Mouse (Mus musculus) Patski (cell line): Measurements from ENCODE around the gene Brf1. TPM values are rescaled to one million over a fixed set of nuclear protein-coding genes. Genes with fewer than 3 reads are reported as not detected.

Experiments
- ATAC-seq: fragments of 100-300 bp; one replicate; pipeline ENCODE4 v1.8.0; 2021
- CTCF ChIA-PET: fragments of 350-600 bp; sonication (Branson Sonifier 250); formaldehyde crosslinking; loops from one replicate; lab custom pipeline; 2022; ENCODE audit warnings: inconsistent platforms; lab: Charles Lee
- POLR2A ChIA-PET: fragments of 350-600 bp; sonication (Branson Sonifier 250); formaldehyde crosslinking; loops from one replicate; lab custom pipeline; 2022; ENCODE audit warnings: antibody characterized with exemption, inconsistent platforms; lab: Charles Lee
- DNase-seq: peaks from one replicate; pipeline ENCODE4 v3.0.0-alpha.2; 2011; ENCODE audit warnings: low read depth, low spot score
- H3K27me3 ChIP-seq: fragments of 371-371 bp; one replicate; pipeline ENCODE4 v1.5.1; 2021
- CTCF ChIP-seq: fragments of 100-300 bp; IDR thresholded peaks from one replicate; pipeline ENCODE4 v1.5.1; 2021
- in situ Hi-C: fragments of 300-500 bp; cut with MboI; formaldehyde crosslinking; loops from 3 replicates; pipeline ENCODE4 v1.11.1; 2018; ENCODE audit warnings: low pct_unique_long_range_greater_than_20kb, mixed read lengths
- polyA plus RNA-seq: library from polyadenylated mRNA; unstranded; gene quantifications from one replicate; pipeline ENCODE4 v1.2.3, GENCODE M21; 2021

Brf1 gene
- polyA plus RNA-seq, 1 experiment from 2014 or later: 38.9 TPM

GRCm38 (mm10) chr12:113021488-113021887, 21.0 kb upstream of the Brf1 start:
- ATAC-seq: peak; percentile 45
- H3K27me3 ChIP-seq: no peaks in the 10 kb centered on the region
- in situ Hi-C loops: no loop called here
- CTCF ChIA-PET: interaction anchor here (1.0 to 1.5 kb wide), 5 partner anchors 9 to 20 kb away, joined by 3 to 6 read pairs (median 4); no protein-coding TSS in a partner anchor
- DNase-seq: no peak
- POLR2A ChIA-PET: no interaction called here
- TF ChIP-seq CTCF: no peak

- ChIA-PET POLR2A (no interaction called here), CTCF (interaction anchor here (1.0 to 2.7 kb wide), 4 partner anchors 8 to 56 kb away, joined by 3 to 13 read pairs (median 4); no protein-coding TSS in a partner anchor)
- in situ Hi-C loops: no loop called here
- no peaks in the 10 kb centered on the region for H3K27me3 ChIP-seq
- TF ChIP-seq CTCF: no peak
- DNase-seq (no peak), ATAC-seq (no peak)
These were observed 18.3 kb upstream of the Brf1 start for GRCm38 (mm10) chr12:113018763-113019162.

- no peak for ATAC-seq
- no peak for DNase-seq
- in situ Hi-C loops: no loop called here
- H3K27me3 ChIP-seq: no peaks in the 10 kb centered on the region
- TF ChIP-seq CTCF: no peak
- ChIA-PET CTCF (interaction anchor here (1.6 to 2.7 kb wide), 2 partner anchors 13 to 27 kb away, joined by 5 to 13 read pairs; no protein-coding TSS in a partner anchor), POLR2A (no interaction called here)
These were observed 17.0 kb upstream of the Brf1 start for GRCm38 (mm10) chr12:113017429-113017984.

- in situ Hi-C loops: no loop called here
- no peaks in the 10 kb centered on the region for H3K27me3 ChIP-seq
- ATAC-seq (no peak), DNase-seq (no peak)
- no peak for TF ChIP-seq CTCF
- CTCF ChIA-PET: interaction anchor here (2.7 kb wide), 1 partner anchor 12 kb away, joined by 13 read pairs; no protein-coding TSS in a partner anchor
- POLR2A ChIA-PET: no interaction called here
These were observed 16.5 kb upstream of the Brf1 start for GRCm38 (mm10) chr12:113016976-113017375.

- ChIA-PET CTCF (no interaction called here), POLR2A (no interaction called here)
- H3K27me3 ChIP-seq: no peaks in the 10 kb centered on the region
- TF ChIP-seq CTCF: no peak
- DNase-seq: no peak
- in situ Hi-C loops: no loop called here
- no peak for ATAC-seq
These were observed 15.5 kb upstream of the Brf1 start for GRCm38 (mm10) chr12:113015956-113016355.

GRCm38 (mm10) chr12:113014561-113015556, 14.4 kb upstream of the Brf1 start:
- peak; percentile 20 for ATAC-seq

GRCm38 (mm10) chr12:113013604-113014558, 13.4 kb upstream of the Brf1 start, which contains the start of gene Pacs2:
Gene Pacs2, plus strand, starts transcription at chr12:113014508.
- ATAC-seq (peak; percentile 58), DNase-seq (no peak)
- CTCF ChIA-PET: interaction anchor here (0.9 to 1.3 kb wide), 4 partner anchors 9 to 33 kb away, joined by 3 to 4 read pairs (median 3); no protein-coding TSS in a partner anchor
- TF ChIP-seq CTCF: no peak
- POLR2A ChIA-PET: interaction anchor here (0.7 to 0.9 kb wide), 3 partner anchors 10 to 84 kb away, joined by 3 read pairs; no protein-coding TSS in a partner anchor
- in situ Hi-C loops: no loop called here
- no peaks in the 10 kb centered on the region for H3K27me3 ChIP-seq

More at GRCm38 (mm10) chr12:113014561-113015556, 14.4 kb upstream of the Brf1 start:
- no peak for DNase-seq
- no peaks in the 10 kb centered on the region for H3K27me3 ChIP-seq
- POLR2A ChIA-PET: interaction anchor here (0.9 kb wide), 1 partner anchor 29 kb away, joined by 3 read pairs; no protein-coding TSS in a partner anchor
- no peak for TF ChIP-seq CTCF
- in situ Hi-C loops: no loop called here
- CTCF ChIA-PET: interaction anchor here (1.0 kb wide), 1 partner anchor 27 kb away, joined by 3 read pairs; no protein-coding TSS in a partner anchor

GRCm38 (mm10) chr12:113013021-113013491, 12.6 kb upstream of the Brf1 start:
- CTCF ChIA-PET: interaction anchor here (0.9 to 1.3 kb wide), 5 partner anchors 8 to 34 kb away, joined by 3 to 4 read pairs (median 3); no protein-coding TSS in a partner anchor
- no peak for DNase-seq
- POLR2A ChIA-PET: interaction anchor here (0.7 to 0.9 kb wide), 2 partner anchors 11 to 85 kb away, joined by 3 read pairs; no protein-coding TSS in a partner anchor
- no peak for TF ChIP-seq CTCF
- in situ Hi-C loops: no loop called here
- no peaks in the 10 kb centered on the region for H3K27me3 ChIP-seq
- no peak for ATAC-seq

GRCm38 (mm10) chr12:113012443-113012842, 11.9 kb upstream of the Brf1 start:
- in situ Hi-C loops: no loop called here
- H3K27me3 ChIP-seq: no peaks in the 10 kb centered on the region
- TF ChIP-seq CTCF: no peak
- POLR2A ChIA-PET: no interaction called here
- ATAC-seq (no peak), DNase-seq (no peak)
- CTCF ChIA-PET: interaction anchor here (1.2 to 2.0 kb wide), 5 partner anchors 9 to 43 kb away, joined by 3 to 9 read pairs (median 4); no protein-coding TSS in a partner anchor
